Mouse (Mus musculus) heart, embryonic 14.5 days (tissue): ENCODE results near the gene Stxbp3. TPM values are rescaled to one million over a fixed set of nuclear protein-coding genes. Genes with fewer than 3 reads are reported as not detected.

Experiments
- ATAC-seq: fragments of 200-750 bp; cut with Nextera tagmentation; 2 replicates; pipeline ENCODE4 v1.8.0; 2017; ENCODE audit warnings: low read depth, moderate TSS enrichment; ENCODE audit not compliant: insufficient number of reproducible peaks, insufficient read depth, low FRiP score
- H3K27ac ChIP-seq, 2 experiments: fragments of 200-500 bp in 1 of 2; fragments of 300-500 bp in 1 of 2; sonication (generic) in 1 of 2; replicated peaks in 1 of 2; 2 replicates each; pipeline ENCODE4 v1.5.1; 2012 to 2014; ENCODE audit warnings: low read depth in 2 of 2, low read length in 2 of 2, control low read depth in 1 of 2, mild to moderate bottlenecking in 1 of 2, mixed read lengths in 1 of 2; ENCODE audit not compliant: control insufficient read depth in 1 of 2, insufficient read depth in 1 of 2
- H3K27me3 ChIP-seq: fragments of 300-500 bp; sonication (generic); 2 replicates; pipeline ENCODE4 v1.6.1; 2014; ENCODE audit warnings: mild to moderate bottlenecking, low read length, control low read depth; ENCODE audit not compliant: control insufficient read depth, insufficient read depth
- H3K36me3 ChIP-seq: fragments of 300-500 bp; sonication (generic); 2 replicates; pipeline ENCODE4 v1.6.1; 2014; ENCODE audit warnings: mild to moderate bottlenecking, control low read depth, low read length, mixed read lengths; ENCODE audit not compliant: control insufficient read depth, insufficient read depth
- H3K4me1 ChIP-seq, 2 experiments: fragments of 200-500 bp in 1 of 2; fragments of 300-500 bp in 1 of 2; sonication (generic) in 1 of 2; 2 replicates each; pipeline ENCODE4 v1.6.1; 2012 to 2014; ENCODE audit warnings: low read length in 2 of 2, control low read depth in 1 of 2, mixed read lengths in 1 of 2; ENCODE audit not compliant: control insufficient read depth in 2 of 2, insufficient read depth in 2 of 2
- H3K4me2 ChIP-seq: fragments of 300-500 bp; sonication (generic); 2 replicates; pipeline ENCODE4 v1.6.1; 2014; ENCODE audit warnings: mild to moderate bottlenecking, low read length
- H3K4me3 ChIP-seq, 2 experiments: fragments of 200-500 bp in 1 of 2; fragments of 300-500 bp in 1 of 2; sonication (generic) in 1 of 2; 2 replicates each; pipeline ENCODE4 v1.5.1; 2012 to 2014; ENCODE audit warnings: low read length in 2 of 2, mild to moderate bottlenecking in 2 of 2, control low read depth in 1 of 2, low read depth in 1 of 2, moderate library complexity in 1 of 2; ENCODE audit not compliant: control insufficient read depth in 1 of 2, insufficient read depth in 1 of 2
- H3K9ac ChIP-seq: fragments of 300-500 bp; sonication (generic); 2 replicates; pipeline ENCODE4 v1.6.1; 2014; ENCODE audit warnings: mild to moderate bottlenecking, low read length
- H3K9me3 ChIP-seq: fragments of 300-500 bp; sonication (generic); 2 replicates; pipeline ENCODE4 v1.6.1; 2016; ENCODE audit warnings: low read length, control low read depth; ENCODE audit not compliant: control insufficient read depth
- WGBS: fragments of 180-500 bp; shearing (Covaris S2); extraction: QIAGEN DNeasy Blood & Tissue Kit; methylation state at CpG from one replicate; pipeline ENCODE4 v1.1.7; 2014; 5-methylcytosine and 5-hydroxymethylcytosine counted together
- polyA plus RNA-seq: library from polyadenylated mRNA; unstranded; fragments of >200 nt; fragmentation: Nextera tagmentation; extraction: Ambion mirVana; gene quantifications from 2 replicates; pipeline ENCODE4 v1.2.1, GENCODE M21; 2014

Gene Stxbp3
- polyA plus RNA-seq, 1 experiment from 2014 or later = 28.4 TPM

DNA sequence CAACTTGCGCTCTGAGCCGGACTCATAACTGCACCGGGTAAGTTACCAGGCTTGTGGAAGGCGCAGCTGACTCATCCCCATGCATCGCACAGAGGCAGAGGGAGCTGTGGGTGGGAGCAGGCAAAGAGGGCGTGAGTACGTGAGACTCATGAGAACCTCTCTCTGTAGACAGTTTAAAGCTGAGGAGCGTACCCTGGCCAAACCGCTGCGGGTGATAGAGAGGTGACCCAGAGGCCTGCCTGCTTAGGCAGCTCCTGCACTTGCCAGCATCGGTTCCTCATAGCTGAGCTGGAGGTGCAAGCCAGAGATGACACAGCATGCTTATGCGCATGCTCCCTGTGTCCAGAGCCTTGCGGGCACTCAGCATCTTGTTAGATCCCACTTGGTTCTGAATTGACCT lies 68.1 kb downstream of the Stxbp3 start:
- WGBS = 80% methylated on average over 13 of the region's 13 CpGs
- no peak for ATAC-seq

DNA sequence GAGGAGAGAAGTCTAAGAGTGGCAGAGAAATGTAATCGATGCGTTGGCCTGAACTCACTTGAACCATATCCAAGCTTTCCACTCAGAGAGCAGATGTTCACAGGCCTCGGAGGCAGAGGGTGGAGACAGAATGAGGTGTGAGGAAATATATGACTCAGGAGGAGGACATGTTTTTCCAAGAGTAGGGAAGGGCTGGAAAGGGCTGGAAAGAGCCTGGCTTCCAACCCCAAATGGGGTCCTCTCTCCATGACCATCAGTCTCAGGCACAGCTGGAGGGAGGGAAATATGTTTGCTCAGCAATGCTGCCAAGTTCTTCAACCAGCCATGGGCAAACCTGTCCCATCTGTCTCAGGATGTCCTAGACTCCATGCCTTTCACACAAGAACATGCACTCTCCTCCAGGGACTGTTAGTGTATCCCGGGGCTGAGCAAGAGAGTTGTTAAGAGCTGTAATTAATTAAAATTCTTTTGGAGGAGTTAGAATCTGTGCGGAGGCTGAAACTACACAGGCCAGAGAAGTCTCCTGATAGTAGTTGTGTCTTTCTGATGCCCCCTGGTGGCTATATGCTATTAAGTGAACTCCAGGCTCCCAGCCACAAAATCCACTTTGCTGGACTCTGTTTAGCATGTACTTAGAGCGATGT lies 69.5 kb downstream of the Stxbp3 start:
- WGBS = 21% methylated on average over 6 of the region's 6 CpGs
- Histone ChIP-seq H3K27me3 (peaks cover 5% of the 10 kb centered on the region; the same call in 1 of the 2 replicates), H3K9ac (no peak overlapping the region), H3K36me3 (no peaks in the 10 kb centered on the region), H3K4me3 (no peak overlapping the region), H3K4me2 (no peak overlapping the region), H3K9me3 (no peaks in the 10 kb centered on the region), H3K27ac (peak overlapping the region in 1 of 2 experiments; percentile 38; a peak in 2 of 4 replicates), H3K4me1 (no peaks in the 10 kb centered on the region)
- ATAC-seq = peak; percentile 58; the same call in 1 of the 2 replicates

More for the DNA sequence above, 68.1 kb downstream of the Stxbp3 start:
- no peak overlapping the region for H3K9ac ChIP-seq
- no peak overlapping the region for H3K27ac ChIP-seq
- peaks cover 5% of the 10 kb centered on the region; the same call in 1 of the 2 replicates for H3K27me3 ChIP-seq
- no peak overlapping the region for H3K4me3 ChIP-seq
- no peaks in the 10 kb centered on the region for H3K4me1 ChIP-seq
- no peaks in the 10 kb centered on the region for H3K36me3 ChIP-seq
- H3K9me3 ChIP-seq = no peaks in the 10 kb centered on the region
- H3K4me2 ChIP-seq = no peak overlapping the region

DNA sequence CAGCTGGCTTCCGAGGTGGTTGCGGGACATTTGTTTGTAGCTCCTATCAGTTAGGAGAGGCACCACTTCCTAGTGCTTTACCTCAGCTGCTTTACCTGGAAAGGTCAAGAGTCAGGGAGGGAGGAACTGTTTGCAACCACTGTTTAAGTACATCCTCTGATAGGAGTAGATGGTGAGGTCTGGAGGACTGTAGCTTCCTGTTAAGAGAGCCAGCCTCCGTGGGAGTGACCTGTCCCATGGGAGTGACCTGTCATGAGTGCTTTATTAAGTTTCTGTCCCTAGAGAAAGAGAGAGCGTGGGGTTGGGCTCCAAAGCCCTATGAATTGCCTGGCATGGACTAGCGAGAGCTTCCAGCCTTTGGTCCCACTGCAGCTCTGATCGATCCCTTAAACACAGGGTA lies 70.8 kb downstream of the Stxbp3 start:
- Histone ChIP-seq H3K36me3 (no peaks in the 10 kb centered on the region), H3K4me3 (no peak overlapping the region), H3K9me3 (no peaks in the 10 kb centered on the region), H3K27me3 (no peaks in the 10 kb centered on the region), H3K9ac (no peak overlapping the region), H3K4me2 (no peak overlapping the region), H3K27ac (no peak overlapping the region), H3K4me1 (no peaks in the 10 kb centered on the region; a peak in 1 of 4 replicates)
- ATAC-seq = no peak
- WGBS = 70% methylated on average over 6 of the region's 6 CpGs

DNA sequence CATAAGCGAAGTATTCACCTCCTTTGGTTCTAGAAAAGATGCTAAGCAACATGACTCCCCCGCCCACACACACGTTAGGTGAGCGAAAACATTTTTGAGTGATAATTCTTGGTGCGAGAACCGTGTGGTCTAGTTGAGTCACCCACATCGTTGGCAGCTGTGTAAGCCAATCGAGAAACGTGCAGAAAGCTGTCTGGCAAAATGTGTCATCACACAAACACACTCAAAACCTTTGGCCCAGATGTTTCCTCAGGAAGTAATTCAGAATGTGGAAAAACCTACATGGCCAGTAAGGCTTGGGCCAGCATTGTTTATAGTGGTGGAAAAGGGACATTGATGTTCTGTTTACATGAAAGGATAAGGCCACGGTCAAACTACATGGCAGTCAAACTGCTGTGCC lies 72.9 kb downstream of the Stxbp3 start:
- 59% methylated on average over 10 of the region's 10 CpGs for WGBS
- Histone ChIP-seq H3K27ac (no peak overlapping the region), H3K4me1 (no peaks in the 10 kb centered on the region; a peak in 1 of 4 replicates), H3K9me3 (no peaks in the 10 kb centered on the region), H3K36me3 (no peaks in the 10 kb centered on the region), H3K9ac (no peak overlapping the region), H3K4me3 (no peak overlapping the region), H3K4me2 (no peak overlapping the region), H3K27me3 (no peaks in the 10 kb centered on the region)
- no peak for ATAC-seq

DNA sequence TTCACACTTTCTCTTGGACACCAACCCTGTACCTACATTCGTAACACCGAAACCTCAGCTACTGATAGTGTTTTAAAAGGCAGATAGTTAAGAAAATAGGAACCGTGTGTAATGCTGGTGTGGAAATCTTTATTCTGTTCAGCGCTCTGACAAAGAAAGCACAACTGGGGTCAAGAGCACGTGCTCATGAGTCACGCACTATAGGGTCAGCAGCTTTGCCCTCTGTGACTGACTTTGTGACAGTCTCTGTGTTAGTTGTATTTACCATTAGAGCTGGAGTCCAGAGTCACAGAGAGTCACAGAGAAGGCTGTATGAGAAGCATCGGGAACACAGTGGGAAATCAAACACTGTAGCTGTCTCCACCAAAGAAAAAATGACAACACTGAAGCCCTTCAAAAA lies 73.4 kb downstream of the Stxbp3 start:
- no peaks in the 10 kb centered on the region for H3K9me3 ChIP-seq
- no peak overlapping the region for H3K4me2 ChIP-seq
- H3K27me3 ChIP-seq = no peaks in the 10 kb centered on the region
- no peak overlapping the region for H3K9ac ChIP-seq
- H3K27ac ChIP-seq = no peak overlapping the region
- ATAC-seq = no peak
- no peaks in the 10 kb centered on the region for H3K36me3 ChIP-seq
- no peaks in the 10 kb centered on the region; a peak in 1 of 4 replicates for H3K4me1 ChIP-seq
- no peak overlapping the region for H3K4me3 ChIP-seq
- WGBS = 70% methylated on average over 7 of the region's 7 CpGs

DNA sequence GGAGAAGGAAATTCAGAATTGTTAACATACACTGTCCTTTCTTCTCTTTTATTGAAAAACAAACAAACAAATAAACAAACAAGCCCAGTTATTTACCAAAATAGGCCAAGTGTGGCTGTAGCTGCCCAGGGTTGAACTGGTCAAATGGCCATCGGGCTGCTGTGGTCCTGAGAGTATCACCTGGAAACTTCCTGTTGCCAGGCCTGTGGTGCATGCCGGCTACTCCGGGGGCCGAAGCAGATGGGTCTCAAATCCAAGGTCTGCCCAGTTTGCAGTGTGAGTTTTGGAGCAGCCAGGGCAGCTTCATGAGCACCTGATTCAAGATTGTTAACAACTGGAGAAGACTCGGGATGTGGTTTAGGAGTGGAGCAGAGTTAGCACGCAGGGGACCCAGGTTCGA lies 74.8 kb downstream of the Stxbp3 start:
- no peak for ATAC-seq
- 81% methylated on average over 7 of the region's 7 CpGs for WGBS
- Histone ChIP-seq H3K9me3 (no peaks in the 10 kb centered on the region), H3K4me2 (no peak overlapping the region), H3K27me3 (no peaks in the 10 kb centered on the region), H3K4me1 (no peaks in the 10 kb centered on the region; a peak in 1 of 4 replicates), H3K9ac (no peak overlapping the region), H3K27ac (no peak overlapping the region), H3K4me3 (no peak overlapping the region), H3K36me3 (no peaks in the 10 kb centered on the region)

DNA sequence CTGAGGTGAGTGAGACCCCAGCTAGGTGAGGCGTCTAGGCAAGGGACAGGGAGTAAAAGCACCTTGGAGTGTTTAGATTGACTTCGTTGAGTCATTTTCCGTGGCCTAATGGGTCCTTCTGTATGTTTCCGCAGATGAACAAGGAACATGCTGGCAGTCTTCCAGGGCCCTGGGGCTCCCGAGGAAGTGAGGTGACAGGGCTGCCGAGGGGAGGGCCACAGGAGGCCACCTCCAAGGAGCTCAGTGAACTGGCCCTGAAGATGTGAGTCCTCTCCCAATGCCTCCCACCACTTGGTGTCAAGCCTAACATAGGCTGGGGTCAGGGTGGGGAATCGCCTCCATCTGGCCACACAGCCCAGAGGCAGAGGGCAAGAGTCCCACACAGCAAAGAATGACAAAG lies 75.3 kb downstream of the Stxbp3 start:
- no peaks in the 10 kb centered on the region for H3K9me3 ChIP-seq
- H3K36me3 ChIP-seq = no peaks in the 10 kb centered on the region
- no peak overlapping the region for H3K4me3 ChIP-seq
- 50% methylated on average over 7 of the region's 7 CpGs for WGBS
- H3K9ac ChIP-seq = no peak overlapping the region
- no peak overlapping the region for H3K4me2 ChIP-seq
- ATAC-seq = no peak
- H3K27me3 ChIP-seq = no peaks in the 10 kb centered on the region
- no peaks in the 10 kb centered on the region; a peak in 1 of 4 replicates for H3K4me1 ChIP-seq
- H3K27ac ChIP-seq = no peak overlapping the region

DNA sequence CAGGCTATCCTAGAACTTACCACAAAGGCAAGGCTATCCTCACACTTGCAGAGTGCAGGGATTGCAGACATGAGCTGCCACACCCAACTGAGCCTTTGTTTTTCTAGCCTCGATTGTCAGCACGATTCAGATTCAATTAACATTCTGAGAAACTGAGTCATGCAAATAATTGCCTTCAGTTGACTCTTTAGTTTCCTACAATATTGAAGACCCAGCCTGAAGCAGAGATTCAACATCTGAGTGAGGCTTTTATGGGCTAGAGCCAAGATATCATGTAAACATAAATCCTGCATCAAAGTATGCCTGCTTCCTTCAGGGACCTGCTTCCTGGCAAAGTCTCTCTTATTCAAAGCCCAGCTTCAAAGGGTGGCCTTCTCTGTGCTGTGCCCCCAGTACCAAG lies 76.6 kb downstream of the Stxbp3 start:
- no peak for ATAC-seq
- WGBS = 74% methylated on average over 2 of the region's 2 CpGs
- no peak overlapping the region for H3K9ac ChIP-seq
- H3K36me3 ChIP-seq = no peaks in the 10 kb centered on the region
- H3K4me1 ChIP-seq = no peaks in the 10 kb centered on the region; a peak in 1 of 4 replicates
- no peaks in the 10 kb centered on the region for H3K27me3 ChIP-seq
- no peak overlapping the region for H3K4me2 ChIP-seq
- no peak overlapping the region for H3K27ac ChIP-seq
- no peaks in the 10 kb centered on the region for H3K9me3 ChIP-seq
- H3K4me3 ChIP-seq = no peak overlapping the region
